Mouse (Mus musculus): Measurements from ENCODE around the gene Il17c. TPM values are rescaled to one million over a fixed set of nuclear protein-coding genes. Genes with fewer than 3 reads are reported as not detected.
A peak's percentile ranks its signal among the peaks of the same experiment; 100 is the strongest.

Gene Il17c
- polyA plus RNA-seq, 1 experiment from 2014 or later: not detected

DNA sequence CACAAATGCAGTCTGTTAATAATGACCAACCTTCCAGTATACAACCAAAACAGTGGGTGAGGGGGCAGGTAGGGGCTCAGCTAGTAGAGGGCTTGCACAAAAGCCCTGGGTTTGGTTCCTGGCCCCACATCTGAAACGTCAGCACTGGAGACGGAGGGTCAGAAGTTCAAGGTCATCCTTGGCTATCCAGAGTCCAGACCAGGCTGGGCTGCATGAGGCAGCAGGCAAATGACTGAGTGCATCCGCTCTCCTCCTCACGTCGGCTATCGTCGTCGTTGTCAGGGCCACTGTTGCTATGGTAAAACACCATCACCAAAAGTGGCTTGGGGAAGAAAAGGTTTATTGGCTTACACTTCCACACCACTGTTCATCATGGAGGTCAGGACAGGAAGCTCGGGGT is 7.5 kb upstream of the Il17c start:
- Histone ChIP-seq H3K4me3 (replicated peaks) (no peak overlapping the region), H3K4me1 (replicated peaks) (no peaks in the 10 kb centered on the region), H3K4me2 (replicated peaks) (no peak overlapping the region), H3K27me3 (replicated peaks) (no peaks in the 10 kb centered on the region), H3K27ac (no peak overlapping the region), H3K9me3 (no peaks in the 10 kb centered on the region), H3K36me3 (peaks cover 70% of the 10 kb centered on the region), H3K9ac (no peak overlapping the region)
- 79% methylated on average over 9 of the region's 9 CpGs for WGBS
- ATAC-seq: no peak

DNA sequence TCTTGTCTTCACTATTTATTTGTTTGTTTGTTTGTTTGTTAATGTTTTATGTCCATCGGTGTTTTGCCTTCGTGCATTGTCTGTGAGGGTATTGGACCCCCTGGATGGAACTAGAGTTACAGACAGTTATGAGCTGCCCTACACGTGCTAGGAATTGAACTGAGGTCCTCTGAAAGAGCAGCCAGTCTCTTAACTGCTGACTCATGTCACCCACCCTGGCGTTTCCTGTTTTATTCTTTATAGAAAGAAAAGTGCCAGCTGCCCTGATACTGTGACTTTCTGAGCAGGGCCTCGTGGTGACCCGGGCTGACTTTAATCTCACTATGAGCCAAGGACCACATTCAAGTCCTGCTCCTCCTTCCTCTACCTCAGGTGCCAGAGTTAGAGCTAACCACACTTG is 6.3 kb upstream of the Il17c start:
- Histone ChIP-seq H3K9me3 (no peaks in the 10 kb centered on the region), H3K9ac (no peak overlapping the region), H3K27ac (no peak overlapping the region), H3K4me1 (replicated peaks) (no peaks in the 10 kb centered on the region), H3K4me3 (replicated peaks) (no peak overlapping the region), H3K4me2 (replicated peaks) (no peak overlapping the region), H3K36me3 (peaks cover 61% of the 10 kb centered on the region), H3K27me3 (replicated peaks) (no peaks in the 10 kb centered on the region)
- no peak for ATAC-seq
- 86% methylated on average over 6 of the region's 6 CpGs for WGBS

DNA sequence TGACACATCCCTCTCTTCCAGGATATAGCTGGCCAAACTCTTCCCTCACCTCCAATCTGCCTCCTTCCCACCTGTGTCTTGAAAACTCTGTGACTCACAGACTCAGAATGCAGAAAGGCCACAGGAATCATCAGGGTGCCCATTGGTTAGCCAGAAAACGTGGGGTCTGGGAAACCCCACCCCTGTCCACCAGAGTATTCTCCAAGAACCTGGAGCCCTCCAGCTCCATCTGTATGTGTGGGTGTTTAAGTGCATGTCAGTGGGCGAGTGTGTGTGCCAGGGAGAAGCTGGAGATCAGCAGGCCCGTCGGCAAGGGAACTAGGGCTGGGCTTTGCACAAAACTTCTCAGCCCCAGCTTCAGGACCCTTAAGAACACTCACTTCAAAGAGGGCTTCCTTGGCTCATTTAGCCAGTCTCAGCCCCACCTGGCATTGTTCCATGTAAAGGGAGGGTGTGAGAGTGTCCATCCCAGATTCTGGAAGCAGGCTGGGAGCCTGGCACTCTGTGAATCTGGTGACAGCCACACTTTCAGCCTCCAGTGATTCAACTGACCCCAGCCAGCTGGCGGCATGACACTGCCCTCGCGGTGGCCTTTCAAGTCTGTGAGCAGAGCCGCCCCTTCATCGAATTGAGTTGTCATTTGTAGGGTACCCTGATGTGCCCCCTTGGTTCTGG is 1.8 kb upstream of the Il17c start:
- peaks cover 22% of the 10 kb centered on the region for H3K36me3 ChIP-seq
- WGBS: 69% methylated on average over 9 of the region's 9 CpGs
- no peak for ATAC-seq
- no peak overlapping the region for H3K4me2 ChIP-seq (replicated peaks)
- H3K9me3 ChIP-seq: no peaks in the 10 kb centered on the region
- H3K9ac ChIP-seq: no peak overlapping the region
- H3K4me1 ChIP-seq (replicated peaks): peaks cover 9% of the 10 kb centered on the region
- no peak overlapping the region for H3K4me3 ChIP-seq (replicated peaks)
- no peak overlapping the region for H3K27ac ChIP-seq
- no peaks in the 10 kb centered on the region for H3K27me3 ChIP-seq (replicated peaks)

DNA sequence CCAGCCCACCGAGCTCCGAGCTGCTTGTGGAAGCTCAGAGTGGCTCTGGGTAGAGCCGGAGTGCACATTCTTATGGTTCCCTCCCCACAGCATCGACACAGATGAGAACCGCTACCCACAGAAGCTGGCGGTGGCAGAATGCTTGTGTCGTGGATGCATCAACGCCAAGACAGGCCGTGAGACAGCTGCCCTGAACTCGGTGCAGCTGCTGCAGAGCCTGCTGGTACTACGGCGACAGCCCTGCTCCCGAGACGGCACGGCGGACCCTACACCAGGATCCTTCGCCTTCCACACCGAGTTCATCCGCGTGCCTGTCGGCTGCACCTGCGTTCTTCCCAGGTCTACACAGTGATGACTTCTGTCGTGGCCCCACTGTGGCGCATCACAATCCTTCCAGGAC is 1.4 kb downstream of the Il17c start:
- Histone ChIP-seq H3K27ac (no peak overlapping the region), H3K4me1 (replicated peaks) (peaks cover 9% of the 10 kb centered on the region), H3K9me3 (no peaks in the 10 kb centered on the region), H3K36me3 (peaks cover 11% of the 10 kb centered on the region; the same call in 1 of the 2 replicates), H3K4me2 (replicated peaks) (no peak overlapping the region), H3K27me3 (replicated peaks) (no peaks in the 10 kb centered on the region), H3K9ac (no peak overlapping the region), H3K4me3 (replicated peaks) (no peak overlapping the region)
- no peak for ATAC-seq
- 84% methylated on average over 24 of the region's 24 CpGs for WGBS

DNA sequence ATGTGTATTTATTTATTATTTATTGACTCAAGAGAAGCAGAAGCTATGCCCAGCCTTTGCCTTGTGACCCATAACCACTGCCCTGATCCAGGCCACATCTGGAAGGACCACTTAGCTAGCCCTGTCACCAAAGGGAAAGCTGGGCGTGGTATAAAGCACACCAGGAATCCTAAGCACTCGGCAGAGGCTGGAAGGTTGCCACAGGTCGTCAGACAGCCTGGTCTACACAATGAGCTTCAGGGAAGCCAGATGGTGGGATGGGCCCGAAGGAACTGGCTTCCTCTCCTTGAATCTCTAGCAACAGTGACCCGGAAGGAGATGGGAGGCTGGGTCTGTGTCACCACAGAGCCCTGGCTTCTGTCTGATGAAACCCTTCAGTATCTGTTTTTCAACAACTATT is 1.8 kb downstream of the Il17c start:
- no peaks in the 10 kb centered on the region for H3K27me3 ChIP-seq (replicated peaks)
- WGBS: 42% methylated on average over 5 of the region's 5 CpGs
- ATAC-seq: no peak
- H3K36me3 ChIP-seq: peaks cover 9% of the 10 kb centered on the region; the same call in 1 of the 2 replicates
- H3K9me3 ChIP-seq: no peaks in the 10 kb centered on the region
- no peak overlapping the region for H3K4me3 ChIP-seq (replicated peaks)
- H3K9ac ChIP-seq: no peak overlapping the region
- H3K4me2 ChIP-seq (replicated peaks): no peak overlapping the region
- H3K27ac ChIP-seq: no peak overlapping the region
- peaks cover 9% of the 10 kb centered on the region for H3K4me1 ChIP-seq (replicated peaks)

DNA sequence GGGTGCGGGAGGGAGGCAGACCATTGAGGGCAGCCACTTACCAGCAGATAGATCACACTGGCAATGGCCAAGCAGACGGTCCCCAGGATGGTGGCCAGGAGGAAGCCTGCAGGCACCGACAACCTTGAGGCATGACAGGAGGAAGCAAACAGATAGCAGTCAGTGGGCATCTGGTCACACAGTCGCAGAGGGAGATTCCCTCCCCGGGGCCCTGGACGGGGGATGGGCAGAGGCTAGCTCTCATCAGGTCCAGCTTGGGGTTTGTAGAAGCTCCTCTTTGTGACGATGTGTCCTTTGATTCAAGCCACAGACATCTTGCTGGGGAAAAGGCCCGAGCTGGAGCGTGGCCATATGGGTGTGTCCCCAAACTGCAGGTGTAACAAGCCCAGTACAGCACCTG is 4.3 kb downstream of the Il17c start:
- no peak overlapping the region for H3K27ac ChIP-seq
- H3K4me1 ChIP-seq (replicated peaks): peaks cover 16% of the 10 kb centered on the region
- H3K27me3 ChIP-seq (replicated peaks): no peaks in the 10 kb centered on the region
- no peaks in the 10 kb centered on the region for H3K9me3 ChIP-seq
- H3K4me3 ChIP-seq (replicated peaks): no peak overlapping the region
- H3K4me2 ChIP-seq (replicated peaks): no peak overlapping the region
- H3K9ac ChIP-seq: no peak overlapping the region
- peaks cover 9% of the 10 kb centered on the region; the same call in 1 of the 2 replicates for H3K36me3 ChIP-seq
- 71% methylated on average over 9 of the region's 9 CpGs for WGBS
- ATAC-seq: no peak

DNA sequence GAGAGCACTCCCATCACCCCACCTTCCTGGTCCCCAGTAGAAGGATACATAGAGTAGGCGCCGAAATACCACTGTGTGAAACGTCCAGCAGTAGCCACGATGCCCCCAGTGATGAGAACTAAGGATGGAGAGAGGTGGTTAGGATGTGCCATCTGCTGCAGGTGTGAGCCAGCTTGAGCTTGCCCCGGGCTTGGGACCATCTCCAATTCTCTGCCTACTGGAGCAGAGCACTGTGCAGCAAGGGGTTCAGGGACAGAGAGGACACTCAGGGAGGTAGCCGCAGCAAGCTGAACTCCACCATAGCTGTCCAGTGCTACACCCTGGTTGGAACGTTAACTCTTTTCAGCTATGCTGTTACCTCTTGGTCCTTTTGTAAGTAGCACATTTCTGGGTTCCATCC is 5.8 kb downstream of the Il17c start:
- Histone ChIP-seq H3K4me2 (replicated peaks) (no peak overlapping the region), H3K4me1 (replicated peaks) (peaks cover 13% of the 10 kb centered on the region), H3K27ac (no peak overlapping the region), H3K9ac (no peak overlapping the region), H3K27me3 (replicated peaks) (no peaks in the 10 kb centered on the region), H3K36me3 (peaks cover 9% of the 10 kb centered on the region; the same call in 1 of the 2 replicates), H3K9me3 (no peaks in the 10 kb centered on the region), H3K4me3 (replicated peaks) (no peak overlapping the region)
- no peak for ATAC-seq
- WGBS: 90% methylated on average over 7 of the region's 7 CpGs

DNA sequence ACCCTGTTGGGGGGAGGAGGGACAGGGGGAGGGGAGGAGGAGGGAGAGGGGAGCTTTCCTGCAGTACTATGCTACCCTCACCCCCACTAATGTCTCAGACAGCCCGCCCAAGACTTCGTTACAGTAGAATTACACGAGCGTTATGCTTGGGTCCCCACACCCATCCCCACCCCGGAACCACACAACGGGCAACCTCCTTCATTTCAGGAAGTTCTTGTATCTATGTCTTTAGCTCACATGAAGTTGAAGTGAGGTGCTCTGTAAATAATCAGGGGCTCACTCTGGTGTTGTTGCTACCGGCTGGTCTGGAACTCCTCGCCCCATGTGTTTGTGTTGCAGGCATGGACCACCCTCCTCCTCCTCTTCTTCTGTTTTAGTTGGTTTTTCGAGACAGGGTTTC is 6.3 kb downstream of the Il17c start:
- H3K36me3 ChIP-seq: peaks cover 9% of the 10 kb centered on the region; the same call in 1 of the 2 replicates
- no peak overlapping the region for H3K9ac ChIP-seq
- H3K4me3 ChIP-seq (replicated peaks): no peak overlapping the region
- no peak for ATAC-seq
- H3K27ac ChIP-seq: no peak overlapping the region
- WGBS: 88% methylated on average over 9 of the region's 9 CpGs
- no peak overlapping the region for H3K4me2 ChIP-seq (replicated peaks)
- H3K27me3 ChIP-seq (replicated peaks): no peaks in the 10 kb centered on the region
- peaks cover 19% of the 10 kb centered on the region for H3K4me1 ChIP-seq (replicated peaks)
- H3K9me3 ChIP-seq: no peaks in the 10 kb centered on the region

DNA sequence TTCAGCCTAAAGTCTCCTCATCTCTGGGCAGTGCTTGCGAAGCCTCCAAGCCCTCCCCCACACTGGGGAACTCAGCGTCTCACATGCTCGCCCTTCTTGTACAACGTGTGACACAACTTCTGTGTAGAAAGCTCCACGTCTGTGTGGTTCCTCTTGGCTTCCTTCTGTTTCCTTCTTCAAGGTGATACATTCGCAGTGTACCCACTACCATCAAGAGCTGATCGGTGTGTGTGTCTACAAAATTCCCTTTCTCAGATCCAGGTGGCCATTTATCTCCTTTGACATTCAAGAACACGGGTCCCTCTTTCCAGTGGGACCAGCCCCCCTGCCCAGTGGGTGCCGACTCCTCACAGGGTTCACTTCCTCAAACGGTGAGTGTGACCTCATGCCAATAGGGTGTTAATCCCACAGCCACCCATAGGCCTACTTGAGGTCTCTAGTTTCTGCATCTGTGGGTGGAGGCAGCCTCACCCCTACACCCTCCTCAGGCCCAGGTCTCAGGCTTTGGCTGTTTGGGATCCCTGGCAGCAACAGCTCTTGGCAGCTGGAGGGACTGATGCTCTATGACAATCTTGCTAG is 8.3 kb downstream of the Il17c start:
- Histone ChIP-seq H3K4me2 (replicated peaks) (no peak overlapping the region), H3K36me3 (peaks cover 13% of the 10 kb centered on the region), H3K4me1 (replicated peaks) (peaks cover 23% of the 10 kb centered on the region), H3K9me3 (no peaks in the 10 kb centered on the region), H3K9ac (0 out of 2 replicates have a peak overlapping the region, but pooled peaks have one; percentile 1), H3K27ac (no peak overlapping the region), H3K4me3 (replicated peaks) (no peak overlapping the region), H3K27me3 (replicated peaks) (no peaks in the 10 kb centered on the region)
- no peak for ATAC-seq
- WGBS: 83% methylated on average over 10 of the region's 10 CpGs

DNA sequence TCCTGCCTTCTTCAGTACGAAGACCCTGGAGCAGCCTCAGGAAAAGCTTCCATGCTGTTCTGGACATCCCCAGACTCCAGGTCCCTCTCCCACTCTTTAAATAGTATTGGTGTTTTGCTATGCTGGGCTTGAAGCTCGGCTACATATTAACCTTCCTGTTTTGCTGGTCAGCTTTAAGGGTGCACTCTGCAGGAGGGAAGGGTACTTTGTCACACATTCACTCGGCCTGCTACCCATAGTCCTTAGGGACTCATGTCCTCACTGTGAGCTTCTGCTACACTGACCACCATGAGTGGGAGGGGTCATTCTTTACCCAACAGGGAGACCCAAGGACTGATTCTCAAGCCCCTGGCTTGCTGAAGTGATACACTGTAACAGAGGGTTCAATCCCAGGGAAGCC is 8.8 kb downstream of the Il17c start:
- H3K36me3 ChIP-seq: peaks cover 17% of the 10 kb centered on the region
- ATAC-seq: no peak
- peaks cover 23% of the 10 kb centered on the region for H3K4me1 ChIP-seq (replicated peaks)
- WGBS: 86% methylated on average over 3 of the region's 3 CpGs
- H3K27me3 ChIP-seq (replicated peaks): no peaks in the 10 kb centered on the region
- no peak overlapping the region for H3K4me3 ChIP-seq (replicated peaks)
- H3K4me2 ChIP-seq (replicated peaks): no peak overlapping the region
- H3K9ac ChIP-seq: 0 out of 2 replicates have a peak overlapping the region, but pooled peaks have one; percentile 1
- no peaks in the 10 kb centered on the region for H3K9me3 ChIP-seq
- no peak overlapping the region for H3K27ac ChIP-seq

DNA sequence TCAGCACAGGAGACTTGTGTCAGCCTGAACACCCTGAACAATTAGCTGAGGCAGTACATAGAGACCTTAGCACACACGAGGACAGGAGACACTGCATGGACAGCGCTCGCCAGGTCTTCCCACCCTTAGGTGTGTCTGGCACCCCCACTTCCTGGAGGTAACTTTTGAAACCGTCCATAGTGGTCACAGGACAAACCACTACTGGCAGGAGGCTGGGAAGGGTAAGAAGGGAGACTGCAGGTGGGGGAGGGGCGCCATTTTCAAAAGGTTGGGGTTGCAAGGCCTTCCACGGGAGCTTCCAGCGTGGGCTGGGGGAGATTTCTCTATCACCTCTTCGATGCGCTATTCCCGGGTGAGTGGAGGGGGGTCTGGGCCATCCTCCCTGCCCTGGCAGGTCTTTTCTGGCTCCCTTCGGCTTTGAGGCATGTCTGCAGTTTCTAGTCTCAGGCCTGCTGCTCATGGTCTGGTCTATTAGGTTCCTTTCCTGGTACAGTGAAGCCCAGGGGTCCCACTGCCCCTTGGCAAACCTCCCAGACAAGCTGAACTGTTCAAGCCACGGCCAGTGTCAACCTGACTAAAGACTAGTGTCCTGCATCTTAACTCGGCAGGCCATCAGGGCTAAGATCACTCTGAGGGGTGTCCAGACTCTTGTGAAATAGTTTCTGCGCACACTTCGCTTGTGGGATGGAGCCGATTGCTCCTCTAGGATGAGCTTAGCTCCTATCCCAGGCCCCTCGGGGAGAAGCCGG is 10.0 kb downstream of the Il17c start:
- WGBS: 25% methylated on average over 18 of the region's 18 CpGs
- peak overlapping the region; percentile 64 for H3K4me3 ChIP-seq (replicated peaks)
- H3K27me3 ChIP-seq (replicated peaks): no peaks in the 10 kb centered on the region
- peaks cover 29% of the 10 kb centered on the region for H3K36me3 ChIP-seq
- H3K9me3 ChIP-seq: no peaks in the 10 kb centered on the region
- peaks cover 23% of the 10 kb centered on the region for H3K4me1 ChIP-seq (replicated peaks)
- H3K9ac ChIP-seq: peak overlapping the region; percentile 83
- H3K27ac ChIP-seq: peak overlapping the region; percentile 90
- H3K4me2 ChIP-seq (replicated peaks): peak overlapping the region; percentile 91
- ATAC-seq: peak; percentile 13; the same call in 1 of the 2 replicates

DNA sequence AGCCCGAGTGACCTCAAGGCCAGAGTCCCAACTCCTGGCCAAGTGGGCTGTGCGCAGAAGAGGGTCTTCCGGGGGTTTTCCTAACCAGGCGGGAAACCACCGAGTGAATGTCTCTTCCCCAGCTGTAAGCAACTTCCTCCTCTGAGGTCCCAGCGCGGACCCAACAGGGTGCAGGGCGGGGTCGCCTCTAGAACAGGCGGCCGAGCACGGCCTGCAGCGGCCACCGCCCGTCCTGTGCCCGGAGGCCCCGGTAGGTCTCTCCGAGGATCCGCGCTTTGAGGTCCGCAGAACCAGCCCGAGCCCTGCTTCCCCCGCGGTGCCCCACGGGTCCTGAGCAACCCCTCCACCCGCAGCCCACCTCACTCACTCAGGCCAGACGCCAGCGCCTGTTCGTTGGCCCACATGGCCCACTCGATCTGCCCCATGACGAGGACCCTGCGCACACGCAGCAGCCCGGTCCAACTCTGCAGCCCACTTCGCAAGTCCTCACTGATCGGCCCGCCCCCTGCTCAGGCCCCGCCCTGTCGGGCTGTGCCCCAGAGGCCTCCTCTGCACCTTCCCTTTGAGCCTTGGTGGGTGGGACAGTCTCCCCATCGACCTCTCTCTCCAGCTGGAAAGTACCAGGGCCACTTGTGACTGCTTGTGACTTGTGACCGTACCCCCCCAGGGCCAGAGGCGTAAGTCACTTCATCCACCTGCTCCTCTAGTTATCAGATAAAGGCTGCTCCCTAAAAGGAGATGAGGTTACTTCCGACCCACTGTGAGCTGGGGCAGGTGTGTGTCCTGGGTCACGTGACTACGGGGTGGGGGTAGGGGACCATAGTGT is 10.8 kb downstream of the Il17c start, which contains the start of gene Cyba:
Cyba (minus strand) TSS at position 488 of the 826 bp plus-strand sequence.
- Histone ChIP-seq H3K36me3 (peaks cover 30% of the 10 kb centered on the region), H3K27ac (peak within 1 kb of the TSS; percentile 90), H3K9ac (peak within 1 kb of the TSS; percentile 83), H3K9me3 (no peaks in the 10 kb centered on the region), H3K4me2 (replicated peaks) (peak within 1 kb of the TSS; percentile 91), H3K4me1 (replicated peaks) (peaks cover 24% of the 10 kb centered on the region), H3K27me3 (replicated peaks) (no peaks in the 10 kb centered on the region), H3K4me3 (replicated peaks) (peak within 1 kb of the TSS; percentile 64)
- ATAC-seq: peak; percentile 94
- 3% methylated on average over 45 of the region's 45 CpGs for WGBS

All from intestine, embryonic 15.5 days (tissue).